Mouse (Mus musculus): Measurements from ENCODE around the gene Cryba4.

GRCm38 (mm10) chr5:112299399-112299798, 47.1 kb upstream of the Cryba4 start:
- TF ChIP-seq CTCF (IDR thresholded peaks at IDR 0.05; ENCODE audit: insufficient read depth, low read length), result no peak
- no peak for TF ChIP-seq POLR2A (IDR thresholded peaks at IDR 0.05; ENCODE audit: borderline replicate concordance, extremely low read depth, low read depth, low read length)

Data from lung, adult 2 months (tissue).